Mouse (Mus musculus): ENCODE results near the gene Slc2a4.

DNA sequence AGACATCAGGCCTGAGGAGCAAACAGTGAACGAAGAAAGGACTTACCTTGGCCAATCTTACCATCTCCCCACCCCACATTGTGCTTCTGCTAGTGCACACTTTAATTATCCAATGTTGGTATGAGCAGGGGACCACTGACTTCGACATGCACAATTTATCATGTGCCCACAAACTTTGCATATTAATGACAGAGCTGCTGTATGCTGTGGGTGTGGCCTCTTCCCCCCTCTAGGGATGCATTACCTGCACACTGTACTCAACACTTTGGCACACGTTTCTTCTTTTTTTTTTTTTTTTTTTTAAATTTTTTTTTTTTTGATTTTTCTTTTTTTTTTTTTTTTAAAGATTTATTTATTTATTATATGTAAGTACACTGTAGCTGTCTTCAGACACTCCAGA is 22.8 kb upstream of the Slc2a4 start:
- TF ChIP-seq EP300 (IDR thresholded peaks at IDR 0.05; ENCODE audit: low read depth): no peak
- no peak for TF ChIP-seq CTCF (IDR thresholded peaks at IDR 0.05; ENCODE audit: low read depth)

Data from liver, embryonic 14.5 days (tissue).